Mouse (Mus musculus) cortical plate, adult 2 months (tissue): Measurements from ENCODE around the gene Dppa5a.

Experiments used
- CTCF ChIP-seq: fragments of 200-500 bp; IDR thresholded peaks from 2 replicates; pipeline ENCODE4 v1.5.1; 2011; ENCODE audit warnings: mild to moderate bottlenecking, control low read depth, low read length; ENCODE audit not compliant: insufficient read depth; ENCODE audit errors: extremely low read depth
- POLR2A ChIP-seq: fragments of 200-500 bp; IDR thresholded peaks from 2 replicates; pipeline ENCODE4 v1.6.1; 2011; ENCODE audit warnings: mild to moderate bottlenecking, low read length, control low read depth; ENCODE audit not compliant: insufficient read depth; ENCODE audit errors: extremely low read depth

DNA sequence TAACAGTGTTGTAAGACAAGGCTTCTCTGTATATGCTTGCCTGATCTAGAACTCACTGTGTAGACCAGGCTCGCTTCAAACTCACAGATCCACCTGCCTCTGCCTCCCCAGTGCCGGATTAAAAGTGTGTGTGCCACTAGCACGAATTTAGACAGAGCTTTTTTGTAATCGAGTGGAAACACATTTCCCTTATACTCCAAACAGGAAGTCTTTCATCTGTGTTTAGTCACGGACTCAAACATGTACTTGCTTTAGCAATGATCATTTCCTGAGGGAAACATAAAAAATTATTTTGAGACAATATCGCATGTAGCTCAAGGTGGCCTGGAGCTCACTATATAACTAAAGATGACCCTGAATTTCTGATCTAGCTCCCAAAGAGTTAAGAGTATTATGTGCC, 4.6 kb downstream of the Dppa5a start:
- TF ChIP-seq CTCF (no peak), POLR2A (no peak)
